Mouse (Mus musculus) spleen, embryonic (tissue): ENCODE results near the gene Kat7.

Source experiments
- CTCF ChIA-PET: fragments of 350-600 bp; sonication (Branson Sonifier 250); formaldehyde crosslinking; loops from one replicate; lab custom pipeline; 2022; lab: Charles Lee

Gene Kat7

DNA sequence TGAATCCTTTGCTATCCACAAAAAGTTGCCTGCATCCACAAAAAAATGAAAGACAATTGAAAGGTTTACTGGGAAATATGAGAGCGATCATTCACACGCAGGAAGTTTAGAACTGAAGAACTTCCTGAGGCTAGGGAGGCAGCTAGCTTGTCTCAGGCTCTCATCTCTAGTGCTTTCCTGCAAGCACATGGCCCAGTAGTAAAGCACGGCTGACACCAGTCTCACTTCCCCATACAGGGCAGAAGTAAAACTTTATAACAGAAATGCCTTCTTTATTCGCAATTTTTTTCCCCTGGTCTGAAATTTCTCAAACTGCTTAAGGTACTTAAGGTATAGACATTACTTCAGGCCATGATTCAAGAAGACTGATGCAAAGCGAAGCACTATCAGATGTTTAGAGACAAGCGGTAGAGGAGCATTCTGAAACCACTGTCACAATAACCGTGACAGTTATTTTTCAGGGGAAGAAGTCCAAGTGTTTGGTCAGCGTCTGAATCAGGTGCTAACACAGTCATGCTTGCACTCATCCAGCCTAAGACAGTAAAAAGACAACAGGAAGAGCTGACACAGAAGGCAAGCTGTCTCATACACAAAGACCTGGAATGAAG is 16.9 kb downstream of the Kat7 start:
- CTCF ChIA-PET, result no interaction called here

- CTCF ChIA-PET, result interaction anchor here (1.5 kb wide), 1 partner anchor 11 kb away, joined by 6 read pairs; no protein-coding TSS in a partner anchor
Observed at GRCm38 (mm10) chr11:95291998-95292397, 18.0 kb downstream of the Kat7 start.

DNA sequence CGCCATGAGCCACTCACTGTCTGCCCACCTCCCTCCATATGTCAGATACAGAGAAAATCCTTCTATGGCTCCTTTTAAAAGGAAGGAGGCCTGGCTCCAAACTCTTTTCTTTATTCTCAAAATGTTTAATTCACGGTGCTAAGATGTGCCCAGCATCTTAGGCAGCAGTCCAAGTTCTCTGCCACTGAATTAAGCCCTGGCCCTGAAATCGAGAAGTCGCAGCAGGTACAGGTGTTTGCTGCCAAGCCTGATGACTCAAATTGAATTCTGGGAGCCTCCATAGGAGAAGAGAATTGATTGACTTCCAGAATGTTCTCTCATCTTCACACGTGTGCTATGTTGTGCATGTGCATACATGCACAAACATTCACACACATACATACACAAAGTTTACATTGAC is 27.7 kb downstream of the Kat7 start:
- CTCF ChIA-PET, result interaction anchor here (1.8 kb wide), 1 partner anchor 10 kb away, joined by 6 read pairs; no protein-coding TSS in a partner anchor

- CTCF ChIA-PET, result interaction anchor here (0.7 kb wide), 1 partner anchor 60 kb away, joined by 3 read pairs; no protein-coding TSS in a partner anchor
Observed at GRCm38 (mm10) chr11:95279061-95279659, 30.9 kb downstream of the Kat7 start.

GRCm38 (mm10) chr11:95276056-95276455 is 34.0 kb downstream of the Kat7 start:
- CTCF ChIA-PET, result no interaction called here

- CTCF ChIA-PET, result no interaction called here
Observed at GRCm38 (mm10) chr11:95274613-95275012, 35.4 kb downstream of the Kat7 start.

DNA sequence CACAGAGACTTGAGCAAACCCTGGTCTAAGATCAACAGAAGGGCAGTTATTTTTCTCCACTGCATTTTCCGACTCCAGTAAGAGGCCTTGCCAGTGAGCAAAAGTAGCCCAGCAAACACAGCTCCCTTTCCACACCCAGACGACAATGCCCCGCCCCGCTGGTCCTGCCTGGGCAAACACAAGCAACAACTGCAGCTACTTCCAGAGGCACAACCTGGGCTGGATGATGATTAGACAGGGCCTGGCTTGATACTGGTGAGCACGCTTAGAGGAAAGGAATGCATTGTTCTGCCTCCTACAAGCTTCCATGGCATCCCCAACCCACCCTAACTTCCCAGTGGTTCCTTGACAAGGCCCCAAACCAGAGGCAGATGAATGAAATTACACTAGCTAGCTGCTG is 36.4 kb downstream of the Kat7 start:
- CTCF ChIA-PET, result no interaction called here

- CTCF ChIA-PET, result interaction anchor here (0.6 kb wide), 1 partner anchor 1473 kb away, joined by 3 read pairs; no protein-coding TSS in a partner anchor
Observed at GRCm38 (mm10) chr11:95266540-95267245, 43.4 kb downstream of the Kat7 start.

DNA sequence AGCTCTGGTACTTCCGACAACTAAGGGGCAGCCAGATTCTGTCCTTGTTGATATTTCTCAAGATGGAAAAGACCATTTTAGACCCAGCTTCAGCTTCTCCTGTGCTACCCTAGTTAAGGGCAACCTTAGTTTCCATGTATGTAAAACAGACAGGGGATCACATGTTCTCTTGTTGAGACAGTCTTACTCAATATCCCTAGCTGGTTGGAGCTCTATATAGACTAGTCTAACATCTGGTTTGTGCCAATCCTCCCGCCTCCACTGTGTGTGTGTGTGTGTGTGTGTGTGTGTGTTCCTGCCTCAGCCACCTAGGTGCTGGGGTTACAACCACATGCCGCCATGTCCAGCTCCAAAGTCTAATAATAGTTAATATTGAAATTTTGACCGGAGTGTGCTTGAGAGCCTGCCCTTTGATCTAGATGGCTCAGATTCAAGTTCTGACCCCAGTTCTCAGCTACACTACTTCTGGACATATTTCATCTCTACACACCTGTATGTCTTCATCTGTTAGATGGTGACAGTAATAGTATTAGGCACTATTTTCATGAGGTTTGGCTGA is 45.5 kb downstream of the Kat7 start:
- CTCF ChIA-PET, result no interaction called here

DNA sequence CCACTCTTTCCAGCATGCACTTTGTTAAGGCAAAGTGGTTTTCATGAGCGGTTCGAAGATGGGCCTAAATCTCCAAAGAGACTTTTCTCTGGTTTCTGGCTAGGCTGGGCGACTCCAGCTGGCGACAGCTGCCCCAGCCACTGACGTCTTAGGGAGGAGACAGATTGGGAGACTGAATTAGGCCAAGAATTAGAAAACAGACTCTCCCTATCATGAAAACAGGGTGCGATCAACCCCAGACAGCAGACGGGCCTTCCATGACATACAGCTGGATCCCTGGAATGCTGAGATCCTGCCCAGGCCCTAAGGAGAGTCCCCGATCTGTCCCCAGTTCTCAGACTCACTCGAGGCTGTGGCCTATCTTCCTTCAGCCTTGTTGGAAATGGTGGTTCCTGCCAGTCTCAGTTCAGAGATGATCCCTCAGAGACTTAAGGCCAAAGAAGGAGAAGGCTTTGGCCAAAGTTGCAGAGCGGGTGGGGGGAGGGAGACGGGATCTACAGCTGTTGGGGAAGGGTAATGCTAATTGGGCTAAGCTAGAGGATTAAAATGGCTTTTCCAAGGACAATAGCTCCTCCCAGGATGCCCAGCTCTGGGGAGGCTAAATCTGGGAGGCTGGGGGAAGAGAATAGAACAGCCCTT is 46.1 kb downstream of the Kat7 start:
- CTCF ChIA-PET, result no interaction called here

- CTCF ChIA-PET, result interaction anchor here (0.9 kb wide), 1 partner anchor 9 kb away, joined by 3 read pairs; no protein-coding TSS in a partner anchor
Observed at GRCm38 (mm10) chr11:95261178-95261751, 48.8 kb downstream of the Kat7 start, which contains the start of gene Tac4. TSS of gene Tac4 (plus strand) at chr11:95261529.

DNA sequence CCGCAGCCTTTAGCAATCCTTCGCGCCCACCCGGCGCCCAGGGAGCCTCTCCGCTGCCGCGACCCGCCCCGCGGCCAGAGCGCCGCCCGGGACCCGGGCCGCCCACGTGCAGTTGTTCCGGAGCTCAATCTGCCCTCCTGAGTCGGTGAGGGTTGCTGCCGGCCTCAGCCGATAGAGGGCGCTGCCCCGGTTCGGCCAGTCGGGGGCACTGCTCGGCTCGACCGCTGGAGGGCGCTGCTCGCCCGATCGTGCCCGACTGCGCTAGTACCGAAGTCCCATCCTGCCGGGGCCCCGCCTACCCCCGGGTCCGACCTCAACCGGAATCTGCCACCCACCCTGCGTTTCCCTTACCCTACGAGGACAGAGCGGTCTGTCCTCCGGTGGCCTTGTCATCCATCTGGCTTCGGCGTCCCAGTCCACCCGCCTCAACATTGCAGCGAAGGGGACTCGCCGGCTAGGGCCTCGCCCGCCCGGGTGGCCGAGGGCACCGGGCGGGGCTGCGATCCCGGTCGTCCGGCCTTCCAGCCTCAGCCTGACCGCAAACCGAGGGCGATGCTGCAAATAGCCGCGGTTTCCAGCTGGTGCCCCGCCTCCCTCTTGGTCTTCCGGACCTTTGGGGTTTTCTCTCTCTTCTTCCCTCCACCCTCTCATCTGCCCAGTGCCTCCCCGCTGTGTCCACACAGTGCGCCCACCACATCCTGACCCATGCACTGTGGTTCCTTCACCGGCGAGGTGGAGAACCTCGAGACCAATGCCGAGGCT is 50.8 kb downstream of the Kat7 start:
- CTCF ChIA-PET, result interaction anchor here (0.6 to 0.8 kb wide), 3 partner anchors 96 to 519 kb away, joined by 4 to 10 read pairs (median 8); no protein-coding TSS in a partner anchor

- CTCF ChIA-PET, result interaction anchor here (0.5 to 0.8 kb wide), 4 partner anchors 97 to 520 kb away, joined by 3 to 10 read pairs (median 6); no protein-coding TSS in a partner anchor
Observed at GRCm38 (mm10) chr11:95258490-95258889, 51.6 kb downstream of the Kat7 start.

GRCm38 (mm10) chr11:95257930-95258329 is 52.1 kb downstream of the Kat7 start:
- CTCF ChIA-PET, result no interaction called here

GRCm38 (mm10) chr11:95255747-95256146 is 54.3 kb downstream of the Kat7 start:
- CTCF ChIA-PET, result interaction anchor here (0.6 to 0.7 kb wide), 2 partner anchors 16 to 42 kb away, joined by 4 to 10 read pairs; no protein-coding TSS in a partner anchor

GRCm38 (mm10) chr11:95254165-95254564 is 55.9 kb downstream of the Kat7 start:
- CTCF ChIA-PET, result no interaction called here

GRCm38 (mm10) chr11:95252104-95252503 is 57.9 kb downstream of the Kat7 start:
- CTCF ChIA-PET, result interaction anchor here (0.7 to 1.8 kb wide), 3 partner anchors 9 to 135 kb away, joined by 3 to 7 read pairs (median 3); partner anchors contain the start of gene Tac4

DNA sequence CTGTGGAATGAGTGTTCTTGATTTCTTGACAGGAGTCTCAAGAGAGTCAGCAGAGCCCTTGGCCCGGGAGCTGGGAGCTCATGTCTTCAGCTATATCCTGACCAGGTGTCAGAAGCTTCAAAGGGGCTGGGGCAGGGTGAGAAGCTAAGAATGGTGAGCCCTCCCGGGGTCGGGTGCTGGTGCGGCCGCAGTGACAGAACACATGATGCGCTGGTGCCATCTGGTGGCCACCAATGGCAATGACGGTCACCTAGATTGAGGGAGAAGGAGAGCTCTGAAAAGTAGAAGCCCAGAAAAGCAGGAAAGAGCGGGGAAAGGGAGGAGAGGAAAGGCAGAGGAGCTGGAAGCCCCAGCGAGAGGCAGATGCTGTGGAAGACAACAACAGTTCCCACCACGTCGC is 58.8 kb downstream of the Kat7 start:
- CTCF ChIA-PET, result interaction anchor here (0.6 to 1.8 kb wide), 5 partner anchors 10 to 314 kb away, joined by 3 to 10 read pairs (median 3); partner anchors contain the start of gene Tac4

- CTCF ChIA-PET, result interaction anchor here (1.1 to 1.8 kb wide), 2 partner anchors 133 to 143 kb away, joined by 3 to 7 read pairs; no protein-coding TSS in a partner anchor
Observed at GRCm38 (mm10) chr11:95250110-95250509, 59.9 kb downstream of the Kat7 start.

- CTCF ChIA-PET, result no interaction called here
Observed at GRCm38 (mm10) chr11:95247065-95247464, 63.0 kb downstream of the Kat7 start.
